Mouse (Mus musculus): ENCODE measurements around the gene Gm28048. TPM values are rescaled to one million over a fixed set of nuclear protein-coding genes. Genes with fewer than 3 reads are reported as not detected.

Gm28048 gene
- polyA plus RNA-seq, 1 experiment = 21.9 TPM

GRCm38 (mm10) chr11:22815143-22815542, 166.7 kb downstream of the Gm28048 start:
- Histone ChIP-seq H3K27ac (ENCODE audit: control insufficient read depth, insufficient read depth, low read depth, low read length, poor library complexity) (peak overlapping the region; percentile 58; the same call in 1 of the 2 replicates), H3K4me1 (ENCODE audit: control insufficient read depth, insufficient read depth, low read length) (peaks cover 15% of the 10 kb centered on the region), H3K4me3 (replicated peaks; ENCODE audit: control insufficient read depth, low read depth, low read length) (no peak overlapping the region)
- no peak for TF ChIP-seq POLR2A (IDR thresholded peaks at IDR 0.05; ENCODE audit: borderline replicate concordance, control insufficient read depth, low read depth, low read length)
- TF ChIP-seq CTCF (IDR thresholded peaks at IDR 0.05; ENCODE audit: control insufficient read depth, insufficient read depth, low read length) = no peak

- Histone ChIP-seq H3K4me3 (replicated peaks; ENCODE audit: control insufficient read depth, low read depth, low read length) (peak overlapping the region; percentile 33), H3K27ac (ENCODE audit: control insufficient read depth, insufficient read depth, low read depth, low read length, poor library complexity) (peak overlapping the region; percentile 93), H3K4me1 (ENCODE audit: control insufficient read depth, insufficient read depth, low read length) (peaks cover 14% of the 10 kb centered on the region)
- TF ChIP-seq POLR2A (IDR thresholded peaks at IDR 0.05; ENCODE audit: borderline replicate concordance, control insufficient read depth, low read depth, low read length) (no peak), CTCF (IDR thresholded peaks at IDR 0.05; ENCODE audit: control insufficient read depth, insufficient read depth, low read length) (no peak)
- WGBS = 19% methylated on average over 5 of the region's 5 CpGs
Measured at GRCm38 (mm10) chr11:22813921-22814704, 167.8 kb downstream of the Gm28048 start.

DNA sequence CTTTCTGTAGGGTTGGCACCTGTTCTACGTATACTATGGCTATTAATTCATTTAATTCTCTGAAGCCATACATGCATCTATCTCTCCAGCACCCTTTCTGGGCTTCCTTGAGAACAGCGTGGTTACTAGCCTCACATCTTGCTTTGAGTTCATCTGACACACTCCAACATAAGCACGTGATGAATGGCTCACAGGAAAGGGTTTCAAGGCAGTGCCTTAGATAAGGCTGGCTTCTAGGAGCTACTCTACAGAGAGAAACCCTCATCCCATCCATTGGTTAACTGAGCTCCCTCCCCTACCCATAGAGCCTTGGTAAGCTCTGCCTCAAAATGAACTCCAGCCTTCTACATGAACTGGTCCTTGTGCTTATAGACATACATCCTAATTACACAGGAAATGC, 168.5 kb downstream of the Gm28048 start:
- Histone ChIP-seq H3K4me1 (ENCODE audit: control insufficient read depth, insufficient read depth, low read length) (peaks cover 14% of the 10 kb centered on the region), H3K27ac (ENCODE audit: control insufficient read depth, insufficient read depth, low read depth, low read length, poor library complexity) (peak overlapping the region; percentile 93; the same call in 1 of the 2 replicates), H3K4me3 (replicated peaks; ENCODE audit: control insufficient read depth, low read depth, low read length) (no peak overlapping the region)
- WGBS = 25% methylated on average over 3 of the region's 3 CpGs
- TF ChIP-seq POLR2A (IDR thresholded peaks at IDR 0.05; ENCODE audit: borderline replicate concordance, control insufficient read depth, low read depth, low read length) (no peak), CTCF (IDR thresholded peaks at IDR 0.05; ENCODE audit: control insufficient read depth, insufficient read depth, low read length) (no peak)

DNA sequence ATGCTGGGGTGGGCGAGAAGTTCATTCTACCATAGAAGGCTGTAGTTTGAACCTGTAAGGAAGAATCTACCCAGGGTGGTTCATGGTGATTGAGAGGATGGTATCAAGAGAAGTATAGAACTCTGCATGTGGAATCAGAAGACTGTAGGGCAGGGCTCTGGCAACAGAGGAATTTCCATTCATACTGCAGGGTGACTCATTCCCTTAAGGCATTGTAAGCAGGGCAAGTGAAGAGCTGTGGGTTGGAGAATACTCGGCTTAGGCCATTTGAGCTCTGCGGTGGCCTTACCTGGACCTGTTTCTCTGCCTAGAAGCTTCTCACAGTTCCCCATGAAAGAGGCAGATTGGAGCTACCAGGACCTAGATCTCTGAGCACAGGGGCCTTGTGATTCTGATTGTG, 170.5 kb downstream of the Gm28048 start:
- no peak for TF ChIP-seq CTCF (IDR thresholded peaks at IDR 0.05; ENCODE audit: control insufficient read depth, insufficient read depth, low read length)
- TF ChIP-seq POLR2A (IDR thresholded peaks at IDR 0.05; ENCODE audit: borderline replicate concordance, control insufficient read depth, low read depth, low read length) = no peak
- H3K4me1 ChIP-seq (ENCODE audit: control insufficient read depth, insufficient read depth, low read length) = peaks cover 12% of the 10 kb centered on the region
- H3K27ac ChIP-seq (ENCODE audit: control insufficient read depth, insufficient read depth, low read depth, low read length, poor library complexity) = no peak overlapping the region
- WGBS = 76% methylated on average over 3 of the region's 3 CpGs
- H3K4me3 ChIP-seq (replicated peaks; ENCODE audit: control insufficient read depth, low read depth, low read length) = no peak overlapping the region

- WGBS = 15% methylated on average over 7 of the region's 7 CpGs
- H3K4me1 ChIP-seq (ENCODE audit: control insufficient read depth, insufficient read depth, low read length) = peaks cover 9% of the 10 kb centered on the region
- peak overlapping the region; percentile 39 for H3K27ac ChIP-seq (ENCODE audit: control insufficient read depth, insufficient read depth, low read depth, low read length, poor library complexity)
- H3K4me3 ChIP-seq (replicated peaks; ENCODE audit: control insufficient read depth, low read depth, low read length) = no peak overlapping the region
- no peak for TF ChIP-seq POLR2A (IDR thresholded peaks at IDR 0.05; ENCODE audit: borderline replicate concordance, control insufficient read depth, low read depth, low read length)
Measured at GRCm38 (mm10) chr11:22809465-22810096, 172.3 kb downstream of the Gm28048 start.

GRCm38 (mm10) chr11:22808040-22808439, 173.8 kb downstream of the Gm28048 start:
- TF ChIP-seq CTCF (IDR thresholded peaks at IDR 0.05; ENCODE audit: control insufficient read depth, insufficient read depth, low read length) (no peak), POLR2A (IDR thresholded peaks at IDR 0.05; ENCODE audit: borderline replicate concordance, control insufficient read depth, low read depth, low read length) (no peak)
- Histone ChIP-seq H3K27ac (ENCODE audit: control insufficient read depth, insufficient read depth, low read depth, low read length, poor library complexity) (no peak overlapping the region), H3K4me3 (replicated peaks; ENCODE audit: control insufficient read depth, low read depth, low read length) (no peak overlapping the region), H3K4me1 (ENCODE audit: control insufficient read depth, insufficient read depth, low read length) (peaks cover 3% of the 10 kb centered on the region)

DNA sequence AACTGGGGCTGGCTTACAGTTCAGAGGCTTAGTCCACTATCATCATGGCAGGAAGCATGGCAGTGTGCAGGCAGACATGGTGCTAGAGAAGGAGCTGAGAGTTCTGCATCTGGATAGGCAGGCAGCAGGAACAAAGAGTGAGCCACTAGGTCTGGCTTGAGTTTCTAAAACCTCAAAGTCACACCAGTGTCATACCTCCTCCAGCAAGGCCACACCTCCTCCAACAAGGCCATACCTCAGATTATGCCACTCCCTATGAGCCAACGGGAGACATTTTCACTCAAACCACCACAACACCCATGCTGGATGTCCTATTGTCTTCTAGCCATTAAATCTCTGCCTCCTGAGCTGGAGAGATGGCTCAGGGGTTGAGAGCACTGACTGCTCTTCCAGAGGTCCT, 176.7 kb downstream of the Gm28048 start:
- TF ChIP-seq CTCF (IDR thresholded peaks at IDR 0.05; ENCODE audit: control insufficient read depth, insufficient read depth, low read length) (no peak), POLR2A (IDR thresholded peaks at IDR 0.05; ENCODE audit: borderline replicate concordance, control insufficient read depth, low read depth, low read length) (no peak)
- WGBS = 53% methylated on average over 1 of the region's 1 CpGs
- Histone ChIP-seq H3K27ac (ENCODE audit: control insufficient read depth, insufficient read depth, low read depth, low read length, poor library complexity) (no peak overlapping the region), H3K4me3 (replicated peaks; ENCODE audit: control insufficient read depth, low read depth, low read length) (no peak overlapping the region), H3K4me1 (ENCODE audit: control insufficient read depth, insufficient read depth, low read length) (peaks cover 3% of the 10 kb centered on the region)

- WGBS = 17% methylated on average over 9 of the region's 9 CpGs
- no peak overlapping the region; the same call in 1 of the 2 replicates for H3K27ac ChIP-seq (ENCODE audit: control insufficient read depth, insufficient read depth, low read depth, low read length, poor library complexity)
- no peak for TF ChIP-seq CTCF (IDR thresholded peaks at IDR 0.05; ENCODE audit: control insufficient read depth, insufficient read depth, low read length)
- TF ChIP-seq POLR2A (IDR thresholded peaks at IDR 0.05; ENCODE audit: borderline replicate concordance, control insufficient read depth, low read depth, low read length) = no peak
- H3K4me1 ChIP-seq (ENCODE audit: control insufficient read depth, insufficient read depth, low read length) = peaks cover 1% of the 10 kb centered on the region; the same call in 1 of the 2 replicates
- H3K4me3 ChIP-seq (replicated peaks; ENCODE audit: control insufficient read depth, low read depth, low read length) = no peak overlapping the region
Measured at GRCm38 (mm10) chr11:22799987-22800424, 181.9 kb downstream of the Gm28048 start.
